Mouse (Mus musculus): ENCODE data around the gene Ap1g1.

DNA sequence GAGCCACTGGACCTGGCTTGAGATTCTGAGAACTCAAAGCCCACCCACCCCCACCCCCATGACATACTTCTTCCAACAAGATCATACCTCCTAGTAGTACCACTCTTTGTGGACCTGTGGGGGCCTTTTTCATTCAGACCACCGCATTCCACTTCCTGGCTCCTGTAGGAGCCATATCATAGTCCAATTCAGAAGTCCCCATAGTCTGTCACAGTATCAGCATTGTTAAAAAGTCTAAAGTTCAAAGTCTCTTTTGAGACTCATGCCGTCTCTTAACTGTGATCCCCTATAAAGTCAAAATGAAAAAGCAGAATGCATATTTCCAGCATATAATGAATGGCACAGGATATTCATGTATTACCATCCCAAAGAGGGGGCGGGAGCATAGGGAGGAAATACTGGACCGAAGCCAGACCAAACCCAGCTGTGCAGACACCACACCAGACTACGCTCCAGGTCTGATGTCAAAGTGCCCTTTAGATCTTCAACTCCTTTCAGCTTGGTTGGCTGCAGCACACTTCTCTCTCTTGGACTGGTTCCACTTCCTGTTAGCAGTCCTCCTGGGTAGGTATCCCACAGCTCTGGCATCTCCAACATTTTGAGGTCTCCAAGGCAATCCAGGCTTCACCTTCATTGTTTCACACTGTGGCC is 101.8 kb downstream of the Ap1g1 start:
- TF ChIP-seq POLR2A (IDR thresholded peaks at IDR 0.05; ENCODE audit: low read depth, low read length) (no peak), CTCF (IDR thresholded peaks at IDR 0.05; ENCODE audit: extremely low read depth, insufficient read depth, insufficient read length, insufficient replicate concordance) (no peak)
